Mouse (Mus musculus) heart, embryonic 12.5 days (tissue): Measurements from ENCODE around the gene Fbxo11. TPM values are rescaled to one million over a fixed set of nuclear protein-coding genes. Genes with fewer than 3 reads are reported as not detected.
"Not testable (repeated sequence)": the region's sequence is repeated elsewhere in the genome, so short reads cannot be mapped to it uniquely, and the experiment has no call there.

Experiments
- ATAC-seq: fragments of 200-750 bp; cut with Nextera tagmentation; 2 replicates; pipeline ENCODE4 v1.8.0; 2017; ENCODE audit warnings: moderate TSS enrichment, moderate library complexity; ENCODE audit not compliant: insufficient number of reproducible peaks, low FRiP score
- H3K27ac ChIP-seq: fragments of 300-500 bp; sonication (generic); 2 replicates; pipeline ENCODE4 v1.5.1; 2016; ENCODE audit warnings: mild to moderate bottlenecking, moderate library complexity; ENCODE audit not compliant: poor library complexity, severe bottlenecking
- H3K27me3 ChIP-seq: fragments of 300-500 bp; sonication (generic); replicated peaks from 2 replicates; pipeline ENCODE4 v1.6.1; 2016; ENCODE audit warnings: mild to moderate bottlenecking, moderate library complexity
- H3K36me3 ChIP-seq: fragments of 300-500 bp; sonication (generic); 2 replicates; pipeline ENCODE4 v1.6.1; 2016; ENCODE audit warnings: mild to moderate bottlenecking, moderate library complexity
- H3K4me1 ChIP-seq: fragments of 300-500 bp; sonication (generic); replicated peaks from 2 replicates; pipeline ENCODE4 v1.6.1; 2016; ENCODE audit warnings: mild to moderate bottlenecking
- H3K4me2 ChIP-seq: fragments of 300-500 bp; sonication (generic); 2 replicates; pipeline ENCODE4 v1.6.1; 2016; ENCODE audit warnings: mild to moderate bottlenecking, moderate library complexity
- H3K4me3 ChIP-seq: fragments of 300-500 bp; sonication (generic); 2 replicates; pipeline ENCODE4 v1.5.1; 2016; ENCODE audit warnings: mild to moderate bottlenecking
- H3K9ac ChIP-seq: fragments of 300-500 bp; sonication (generic); 2 replicates; pipeline ENCODE4 v1.6.1; 2016; ENCODE audit warnings: mild to moderate bottlenecking, moderate library complexity
- H3K9me3 ChIP-seq: fragments of 300-500 bp; sonication (generic); replicated peaks from 2 replicates; pipeline ENCODE4 v1.6.1; 2016; ENCODE audit warnings: mild to moderate bottlenecking, moderate library complexity
- WGBS: fragments of 180-500 bp; shearing (Covaris S2); methylation state at CpG from one replicate; pipeline ENCODE4 v1.1.7; 2016; 5-methylcytosine and 5-hydroxymethylcytosine counted together
- polyA plus RNA-seq: library from polyadenylated mRNA; unstranded; fragments of >200 nt; fragmentation: Nextera tagmentation; extraction: Ambion mirVana; gene quantifications from 2 replicates; pipeline ENCODE4 v1.2.1, GENCODE M21; 2016

Fbxo11 gene
- polyA plus RNA-seq, 1 experiment from 2014 or later = 13.3 TPM

GRCm38 (mm10) chr17:87958283-87958682 lies 106.8 kb downstream of the Fbxo11 start:
- H3K27ac ChIP-seq = no peak overlapping the region
- 66% methylated on average over 8 of the region's 8 CpGs for WGBS
- no peaks in the 10 kb centered on the region for H3K4me1 ChIP-seq
- no peaks in the 10 kb centered on the region for H3K27me3 ChIP-seq
- no peak overlapping the region for H3K9ac ChIP-seq
- ATAC-seq = no peak
- no peaks in the 10 kb centered on the region for H3K36me3 ChIP-seq
- H3K4me3 ChIP-seq = no peak overlapping the region
- H3K4me2 ChIP-seq = no peak overlapping the region
- 0 out of 2 replicates have a peak, but pooled peaks cover 6% of the 10 kb centered on the region for H3K9me3 ChIP-seq

GRCm38 (mm10) chr17:87957096-87957840 lies 107.8 kb downstream of the Fbxo11 start:
- H3K4me2 ChIP-seq = no peak overlapping the region
- ATAC-seq = no peak
- no peak overlapping the region for H3K9ac ChIP-seq
- H3K4me3 ChIP-seq = no peak overlapping the region
- no peaks in the 10 kb centered on the region for H3K36me3 ChIP-seq
- no peaks in the 10 kb centered on the region for H3K27me3 ChIP-seq
- WGBS = 73% methylated on average over 12 of the region's 12 CpGs
- 0 out of 2 replicates have a peak, but pooled peaks cover 6% of the 10 kb centered on the region for H3K9me3 ChIP-seq
- H3K27ac ChIP-seq = no peak overlapping the region
- H3K4me1 ChIP-seq = no peaks in the 10 kb centered on the region

GRCm38 (mm10) chr17:87954618-87955124 lies 110.4 kb downstream of the Fbxo11 start:
- not testable (repeated sequence) for H3K9me3 ChIP-seq, H3K27ac ChIP-seq, H3K4me2 ChIP-seq, H3K4me3 ChIP-seq, H3K36me3 ChIP-seq, ATAC-seq, H3K4me1 ChIP-seq, H3K27me3 ChIP-seq, H3K9ac ChIP-seq
- 79% methylated on average over 13 of the region's 13 CpGs for WGBS

GRCm38 (mm10) chr17:87948965-87949584 lies 116.0 kb downstream of the Fbxo11 start:
- Histone ChIP-seq H3K9ac (no peak overlapping the region), H3K4me2 (no peak overlapping the region), H3K36me3 (no peaks in the 10 kb centered on the region), H3K9me3 (no peaks in the 10 kb centered on the region), H3K27me3 (no peaks in the 10 kb centered on the region), H3K4me3 (no peak overlapping the region), H3K27ac (no peak overlapping the region), H3K4me1 (no peaks in the 10 kb centered on the region)
- WGBS = 42% methylated on average over 16 of the region's 16 CpGs
- ATAC-seq = no peak

Other genes with a start within 250 kb of the Fbxo11 start
- not detected in 2 replicates for gene Rpl36-ps4, start 144.3 kb downstream of the Fbxo11 start, polyA plus RNA-seq
- 40.3 and 43.3 TPM in 2 replicates for gene Msh6, start 90.2 kb downstream of the Fbxo11 start, polyA plus RNA-seq